Mouse (Mus musculus) cerebellum, postnatal 14 days (tissue): ENCODE data around the gene Xrn2.
"Not testable (repeated sequence)": the region's sequence is repeated elsewhere in the genome, so short reads cannot be mapped to it uniquely, and the experiment has no call there.

ENCODE experiments used
- DNase-seq, 2 experiments: peaks; one replicate each; pipeline ENCODE4 v3.0.0; 2021; ENCODE audit warnings: mixed read lengths in 2 of 2

Xrn2 gene

DNA sequence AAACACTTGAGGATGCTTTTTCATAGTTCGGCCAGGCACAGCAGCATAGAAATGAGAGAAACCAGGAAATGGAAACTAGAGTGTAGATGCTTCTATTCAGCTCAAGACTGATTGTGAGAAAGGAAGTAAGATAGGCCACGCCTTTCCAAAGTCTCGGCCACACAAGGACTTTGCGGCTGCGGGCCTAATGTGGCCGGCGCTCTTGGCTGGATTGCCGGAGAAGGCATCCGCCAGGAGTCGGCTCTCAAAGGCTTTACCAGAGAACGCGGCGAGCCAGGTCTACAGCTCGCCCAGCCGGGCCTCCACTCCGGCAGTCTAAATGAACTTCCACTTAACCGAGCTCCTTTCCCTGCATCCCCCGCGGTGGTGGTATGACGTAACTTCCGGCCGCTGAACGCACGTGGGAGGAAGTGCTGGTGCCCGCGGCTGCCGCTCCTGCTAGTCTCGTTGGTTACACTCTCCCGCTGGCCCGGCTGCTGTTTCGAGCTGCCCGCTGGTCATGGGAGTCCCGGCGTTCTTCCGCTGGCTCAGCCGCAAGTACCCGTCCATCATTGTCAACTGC is at the start of gene Xrn2:
Gene Xrn2 (plus strand): TSS at position 374 of the 562 bp plus-strand sequence.
- DNase-seq = peak; percentile 98

DNA sequence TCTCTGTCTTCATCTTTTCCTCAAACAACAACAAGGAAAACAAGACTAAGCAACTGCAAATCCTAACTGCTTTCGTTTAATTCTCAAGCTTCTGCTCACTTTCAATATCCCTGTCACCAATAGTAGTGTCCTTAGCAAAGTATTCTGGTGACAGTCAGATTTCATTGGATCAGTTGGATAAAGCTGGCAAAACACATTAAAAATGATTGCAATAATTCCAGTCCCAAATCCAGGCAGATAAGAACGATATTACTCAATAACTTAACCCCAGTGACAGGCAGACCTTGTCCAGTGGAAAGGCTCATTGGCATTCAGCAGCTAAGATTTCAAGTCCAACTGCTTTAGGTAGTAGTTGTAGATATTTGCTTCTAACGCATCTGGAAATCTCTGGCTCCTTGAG is 37.8 kb upstream of the Xrn2 start:
- no peak for DNase-seq

GRCm38 (mm10) chr2:146975453-146976028 is 37.3 kb upstream of the Xrn2 start:
- peak; percentile 7 to 18 for DNase-seq

GRCm38 (mm10) chr2:146982786-146983185 is 30.0 kb upstream of the Xrn2 start:
- no peak for DNase-seq

DNA sequence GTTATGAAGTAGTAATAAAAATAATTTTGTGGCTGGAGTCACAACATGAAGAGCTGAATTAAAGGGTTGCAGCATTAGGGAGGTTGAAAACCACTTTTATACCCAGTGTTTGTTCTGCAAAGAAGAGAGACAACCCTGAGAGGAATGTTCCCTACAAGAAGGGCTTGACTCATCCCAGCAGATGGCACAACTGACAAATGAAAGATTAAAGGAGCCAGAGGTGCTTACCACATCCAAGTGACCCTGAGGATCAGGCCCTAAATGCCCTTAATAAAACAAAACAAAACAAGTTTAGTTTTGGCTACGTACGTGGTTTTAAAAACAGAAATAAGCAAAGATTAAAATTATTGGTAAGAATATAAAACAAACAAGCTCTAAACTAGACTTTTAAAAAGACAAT is 28.0 kb upstream of the Xrn2 start:
- DNase-seq = no peak

DNA sequence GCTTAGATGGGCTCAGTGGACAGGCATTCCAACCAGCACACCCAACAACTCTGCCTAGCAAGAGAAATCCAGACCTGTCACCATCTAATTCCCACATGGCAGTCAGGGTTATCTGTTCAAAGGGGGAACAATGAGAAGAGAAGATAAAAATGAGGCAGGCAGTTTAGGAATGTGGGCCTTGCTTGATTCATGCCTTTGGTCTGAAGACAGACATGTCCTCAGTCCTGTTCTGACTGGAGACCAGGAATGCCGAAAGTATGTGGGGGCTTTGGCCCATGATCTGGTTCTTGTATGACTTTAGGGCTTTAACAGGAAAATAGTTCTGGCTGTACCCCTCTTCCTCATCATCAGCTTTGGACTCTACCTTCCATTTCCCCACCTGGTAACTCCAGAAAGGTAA is 27.0 kb upstream of the Xrn2 start:
- DNase-seq = no peak

DNA sequence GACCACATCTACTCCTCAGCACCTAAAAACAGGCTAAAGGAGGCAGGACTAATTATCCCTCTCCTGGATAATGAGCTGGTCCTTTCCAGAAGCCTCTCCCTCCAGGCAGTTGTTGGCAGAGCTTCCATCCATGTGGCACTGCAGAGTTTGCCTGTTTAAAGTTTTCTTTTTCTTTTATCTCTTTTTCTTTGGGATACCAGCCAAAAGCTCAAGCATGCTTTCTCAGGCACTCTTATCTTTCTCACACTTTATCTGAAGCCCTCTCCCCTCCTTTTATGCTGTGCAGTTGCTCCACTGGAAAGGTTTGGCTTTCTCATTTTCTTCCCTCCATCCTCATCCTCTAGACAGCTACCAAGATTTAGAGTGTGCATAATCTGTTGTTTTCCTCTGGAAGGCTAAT is 26.4 kb upstream of the Xrn2 start:
- DNase-seq = no peak

- DNase-seq = no peak
Observed at GRCm38 (mm10) chr2:147007265-147007664, 5.5 kb upstream of the Xrn2 start.

- no peak for DNase-seq
Observed at GRCm38 (mm10) chr2:147009084-147009483, 3.7 kb upstream of the Xrn2 start.

- DNase-seq = no peak
Observed at GRCm38 (mm10) chr2:147010141-147010540, 2.7 kb upstream of the Xrn2 start.

DNA sequence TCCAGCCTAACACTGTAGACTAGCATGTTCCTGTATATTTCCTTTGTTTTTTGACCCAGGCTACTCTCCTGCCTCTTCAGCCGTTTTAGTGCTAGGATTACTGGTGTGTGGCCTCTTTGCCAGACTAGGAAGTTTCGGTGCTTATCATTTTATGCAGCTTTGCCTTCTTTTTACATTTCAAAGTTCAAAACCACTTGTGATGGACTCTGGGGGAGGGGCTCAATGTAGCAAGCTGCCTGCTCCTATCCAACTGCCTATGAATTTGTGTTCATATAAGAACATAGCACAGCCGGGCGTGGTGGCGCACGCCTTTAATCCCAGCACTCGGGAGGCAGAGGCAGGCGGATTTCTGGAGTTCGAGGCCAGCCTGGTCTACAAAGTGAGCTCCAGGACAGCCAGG is 1.8 kb upstream of the Xrn2 start:
- DNase-seq = no peak

DNA sequence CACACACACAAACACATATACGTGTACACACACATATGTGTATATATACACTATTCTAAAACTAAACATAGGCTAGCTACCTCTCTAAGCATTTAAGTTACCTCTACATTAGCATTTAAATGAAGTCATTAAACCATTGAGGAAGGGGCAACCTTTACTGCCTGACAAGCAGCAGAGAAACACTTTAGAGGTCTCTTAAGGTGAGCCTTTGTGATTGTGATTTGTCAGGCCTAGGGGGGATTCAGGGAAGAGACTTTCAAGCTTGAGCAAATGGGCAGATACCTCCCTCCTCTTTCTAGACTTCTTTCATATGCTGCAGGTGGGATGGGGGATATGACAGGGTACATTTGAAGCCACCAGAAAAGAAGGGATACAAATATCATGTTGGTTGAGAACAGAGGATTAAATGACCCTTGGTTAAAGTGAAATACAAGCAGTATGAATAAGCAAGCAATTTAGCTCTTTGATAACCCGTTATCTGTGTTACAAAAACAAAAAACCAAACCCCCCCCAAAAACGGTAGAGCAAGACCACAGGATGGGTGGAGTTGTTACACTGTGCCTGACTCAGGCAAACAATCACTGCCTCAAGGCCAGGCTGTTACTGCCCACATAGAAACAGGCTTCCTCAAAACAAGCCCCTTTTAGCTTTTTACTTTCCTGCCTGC is 1.2 kb upstream of the Xrn2 start:
- DNase-seq = no peak

- DNase-seq = peak; percentile 8 to 16
Observed at GRCm38 (mm10) chr2:147012141-147012622, 614 bp upstream of the Xrn2 start.

DNA sequence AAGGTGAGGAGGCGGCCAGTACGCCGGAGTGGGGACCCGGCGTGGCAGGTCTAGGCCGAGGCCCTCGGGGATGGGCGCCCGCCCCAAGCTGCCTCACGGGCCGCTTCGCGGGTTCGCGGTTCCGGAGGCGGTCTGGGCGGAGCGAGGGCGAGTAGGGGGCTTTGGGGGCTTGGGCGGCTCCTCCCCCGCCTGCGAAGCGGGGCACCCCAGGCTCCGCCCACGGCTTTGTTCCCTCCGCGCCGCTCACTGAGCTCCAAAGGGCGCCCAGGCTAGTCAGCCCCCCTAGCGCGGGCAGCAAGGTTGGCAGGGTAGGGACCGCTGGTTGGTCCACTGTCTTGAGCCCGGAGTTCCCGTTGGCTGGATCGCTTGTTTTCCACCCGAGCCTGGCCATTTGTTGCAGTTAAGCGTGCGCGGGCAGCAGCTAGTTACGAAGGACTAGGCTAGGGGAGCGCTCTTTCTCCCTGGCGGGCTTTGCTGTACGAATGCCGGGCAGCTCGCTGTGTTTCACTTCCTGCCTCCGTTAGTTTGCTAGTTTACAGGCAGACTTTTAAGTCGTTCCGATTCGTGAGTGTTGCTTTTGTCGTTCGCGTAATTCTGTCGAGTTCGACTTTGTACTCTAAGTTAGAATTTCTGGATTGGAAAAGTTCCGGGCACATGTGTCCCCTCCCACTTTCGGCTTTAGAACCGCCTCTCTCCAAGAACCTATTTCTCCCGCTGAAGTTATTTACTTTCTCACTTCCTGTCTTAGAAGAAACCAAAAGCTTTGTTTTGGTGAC is 586 bp downstream of the Xrn2 start:
- DNase-seq = peak in 1 of 2 experiments; percentile 74

GRCm38 (mm10) chr2:147014101-147014886 is 1.5 kb downstream of the Xrn2 start:
- DNase-seq = no peak

DNA sequence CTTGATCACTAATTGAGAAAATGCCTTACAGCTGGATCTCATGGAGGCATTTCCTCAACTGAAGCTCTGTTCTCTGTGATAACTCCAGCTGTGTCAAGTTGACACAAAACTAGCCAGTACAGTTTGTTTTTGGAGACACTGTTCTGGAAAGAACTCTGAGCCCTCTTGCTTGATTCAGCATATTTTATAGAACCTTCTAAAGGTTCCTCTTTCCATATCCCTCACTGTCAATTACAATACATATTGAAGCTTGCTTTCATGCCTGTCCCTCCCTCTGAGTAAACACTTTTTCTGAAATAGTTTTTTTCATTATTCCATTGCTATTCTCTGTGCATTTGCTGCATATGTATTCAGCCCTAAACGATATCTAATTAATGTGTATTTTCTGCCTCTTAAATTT is 9.2 kb downstream of the Xrn2 start:
- not testable (repeated sequence) for DNase-seq

DNA sequence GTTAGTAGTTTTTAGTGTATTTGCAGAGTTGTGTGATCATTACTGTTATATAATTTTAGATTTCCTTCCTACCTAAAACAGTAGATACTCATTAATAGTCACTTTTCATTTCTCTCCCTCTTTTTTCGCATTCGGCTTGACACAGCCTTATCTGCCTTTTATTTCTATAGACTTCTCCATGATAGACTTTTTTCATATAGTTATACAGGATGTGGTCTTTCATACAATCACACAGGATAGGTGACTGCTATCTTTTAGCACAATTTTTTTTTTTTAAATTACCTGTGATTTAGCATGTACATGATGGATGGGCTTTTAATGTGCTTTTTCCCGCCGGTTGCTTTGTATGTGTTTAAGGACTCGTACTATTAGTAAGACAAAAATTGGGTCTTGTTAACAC is 10.3 kb downstream of the Xrn2 start:
- DNase-seq = no peak

DNA sequence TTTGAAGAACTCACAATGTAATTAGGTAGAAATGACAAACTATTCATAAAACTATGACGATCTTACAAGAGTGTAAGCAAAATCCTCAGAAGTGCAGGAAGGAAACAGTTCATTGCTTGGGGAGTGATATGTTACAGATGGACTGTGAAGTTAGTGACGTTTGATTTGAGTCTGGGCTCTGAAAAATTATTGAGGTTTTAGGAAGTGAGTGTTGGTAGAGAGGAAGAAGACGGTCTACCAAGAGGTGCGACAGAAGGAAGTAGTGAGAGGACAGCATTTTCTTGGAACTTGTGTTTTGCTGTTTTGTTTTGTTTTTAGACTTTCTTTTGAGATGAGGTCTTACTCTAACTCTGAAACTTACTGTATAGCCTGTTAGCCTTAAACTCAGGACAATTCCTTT is 10.8 kb downstream of the Xrn2 start:
- DNase-seq = no peak

DNA sequence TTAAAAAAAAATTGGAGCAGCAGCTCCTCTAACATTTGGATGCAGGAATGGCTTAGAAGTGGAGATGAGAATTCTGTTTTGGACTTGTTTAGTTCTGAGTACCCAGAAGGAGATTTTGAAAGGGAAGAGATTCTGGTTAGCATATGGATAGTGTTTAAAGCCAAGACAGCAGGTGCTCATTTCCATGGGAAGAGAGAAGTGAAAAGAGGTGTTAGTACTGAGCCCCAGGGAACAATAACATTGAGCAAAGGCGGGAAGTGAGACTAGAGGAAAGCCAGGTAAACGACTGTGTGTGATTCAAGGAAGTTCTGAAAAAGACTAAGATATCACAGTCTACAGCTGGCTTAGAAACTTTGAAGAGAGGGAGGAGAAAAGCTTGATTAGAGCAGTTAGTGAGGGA is 20.3 kb downstream of the Xrn2 start:
- DNase-seq = no peak

GRCm38 (mm10) chr2:147035864-147036263 is 23.1 kb downstream of the Xrn2 start:
- no peak for DNase-seq

DNA sequence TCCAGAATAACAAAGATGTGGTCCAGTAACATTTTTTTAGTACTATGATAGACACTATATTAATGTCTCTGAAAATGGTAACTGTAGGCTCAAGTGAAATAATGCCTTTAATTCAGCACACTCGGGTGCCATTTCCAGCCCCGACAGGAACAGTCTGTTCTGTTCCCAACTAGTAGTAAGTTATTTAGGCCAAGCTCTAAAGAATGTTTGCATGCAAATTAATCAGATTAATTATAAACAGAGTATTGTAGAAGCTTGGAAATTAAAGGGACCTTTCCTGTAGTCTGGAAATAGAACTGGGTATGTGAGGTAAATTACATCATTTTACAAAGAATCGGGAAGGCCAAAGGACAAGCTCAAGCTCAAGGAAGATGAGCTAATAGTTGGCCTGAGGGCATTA is 34.3 kb downstream of the Xrn2 start:
- no peak for DNase-seq

GRCm38 (mm10) chr2:147053229-147053892 is 40.6 kb downstream of the Xrn2 start:
- no peak for DNase-seq
